Mouse (Mus musculus): ENCODE results near the gene Faf1. TPM values are rescaled to one million over a fixed set of nuclear protein-coding genes. Genes with fewer than 3 reads are reported as not detected.

Gene Faf1
- polyA plus RNA-seq, 1 experiment from 2014 or later: 14.5 TPM

- Histone ChIP-seq H3K36me3 (replicated peaks) (no peaks in the 10 kb centered on the region), H3K4me1 (replicated peaks) (peaks cover 9% of the 10 kb centered on the region; the same call in 1 of the 2 replicates), H3K4me3 (replicated peaks) (no peak overlapping the region), H3K9me3 (replicated peaks) (no peaks in the 10 kb centered on the region), H3K9ac (no peak overlapping the region), H3K27me3 (peaks cover 95% of the 10 kb centered on the region), H3K27ac (replicated peaks) (no peak overlapping the region), H3K4me2 (no peak overlapping the region)
- no peak for ATAC-seq (ENCODE audit: insufficient read depth)
- WGBS (ENCODE audit: insufficient replicate concordance): 4% methylated on average over 33 of the region's 33 CpGs
These were observed 298.4 kb downstream of the Faf1 start for GRCm38 (mm10) chr4:109974655-109975380.

GRCm38 (mm10) chr4:109975381-109976240, 299.2 kb downstream of the Faf1 start:
- peaks cover 9% of the 10 kb centered on the region; the same call in 1 of the 2 replicates for H3K4me1 ChIP-seq (replicated peaks)
- no peak overlapping the region for H3K4me3 ChIP-seq (replicated peaks)
- H3K36me3 ChIP-seq (replicated peaks): no peaks in the 10 kb centered on the region
- H3K27me3 ChIP-seq: peaks cover 98% of the 10 kb centered on the region
- no peak for ATAC-seq (ENCODE audit: insufficient read depth)
- 7% methylated on average over 25 of the region's 25 CpGs for WGBS (ENCODE audit: insufficient replicate concordance)
- H3K4me2 ChIP-seq: no peak overlapping the region
- H3K27ac ChIP-seq (replicated peaks): no peak overlapping the region
- no peak overlapping the region for H3K9ac ChIP-seq
- no peaks in the 10 kb centered on the region for H3K9me3 ChIP-seq (replicated peaks)

GRCm38 (mm10) chr4:109976273-109977147, 300.1 kb downstream of the Faf1 start:
- Histone ChIP-seq H3K9me3 (replicated peaks) (no peaks in the 10 kb centered on the region), H3K9ac (no peak overlapping the region), H3K36me3 (replicated peaks) (no peaks in the 10 kb centered on the region), H3K27me3 (peaks cover 98% of the 10 kb centered on the region), H3K27ac (replicated peaks) (no peak overlapping the region), H3K4me1 (replicated peaks) (peaks cover 9% of the 10 kb centered on the region), H3K4me3 (replicated peaks) (no peak overlapping the region), H3K4me2 (no peak overlapping the region)
- no peak for ATAC-seq (ENCODE audit: insufficient read depth)
- WGBS (ENCODE audit: insufficient replicate concordance): 3% methylated on average over 34 of the region's 34 CpGs

- H3K27ac ChIP-seq (replicated peaks): no peak within 1 kb of the TSS
- no peaks in the 10 kb centered on the region for H3K9me3 ChIP-seq (replicated peaks)
- peak within 1 kb of the TSS; percentile 45 for H3K4me2 ChIP-seq
- under 1% methylated on average over 64 of the region's 64 CpGs for WGBS (ENCODE audit: insufficient replicate concordance)
- no peak within 1 kb of the TSS for H3K9ac ChIP-seq
- ATAC-seq (ENCODE audit: insufficient read depth): 0 out of 2 replicates have a peak, but pooled peaks have one; percentile 9
- H3K4me1 ChIP-seq (replicated peaks): peaks cover 18% of the 10 kb centered on the region
- peaks cover 99% of the 10 kb centered on the region for H3K27me3 ChIP-seq
- H3K4me3 ChIP-seq (replicated peaks): peak within 1 kb of the TSS; percentile 18; the same call in 1 of the 2 replicates
- no peaks in the 10 kb centered on the region for H3K36me3 ChIP-seq (replicated peaks)
These were observed 301.0 kb downstream of the Faf1 start, which contains the start of gene Dmrta2 for GRCm38 (mm10) chr4:109977148-109978067. Dmrta2 (plus strand) TSS chr4:109978053.

GRCm38 (mm10) chr4:109978068-109978857, 301.9 kb downstream of the Faf1 start:
- peaks cover 100% of the 10 kb centered on the region for H3K27me3 ChIP-seq
- peaks cover 22% of the 10 kb centered on the region for H3K4me1 ChIP-seq (replicated peaks)
- peak overlapping the region; percentile 18; the same call in 1 of the 2 replicates for H3K4me3 ChIP-seq (replicated peaks)
- H3K9ac ChIP-seq: no peak overlapping the region
- H3K27ac ChIP-seq (replicated peaks): no peak overlapping the region
- H3K9me3 ChIP-seq (replicated peaks): no peaks in the 10 kb centered on the region
- H3K4me2 ChIP-seq: peak overlapping the region; percentile 45
- H3K36me3 ChIP-seq (replicated peaks): no peaks in the 10 kb centered on the region
- 2% methylated on average over 56 of the region's 56 CpGs for WGBS (ENCODE audit: insufficient replicate concordance)
- ATAC-seq (ENCODE audit: insufficient read depth): peak; percentile 25; the same call in 1 of the 2 replicates

- H3K4me2 ChIP-seq: no peak overlapping the region
- peaks cover 25% of the 10 kb centered on the region for H3K4me1 ChIP-seq (replicated peaks)
- no peak overlapping the region for H3K4me3 ChIP-seq (replicated peaks)
- 4% methylated on average over 9 of the region's 9 CpGs for WGBS (ENCODE audit: insufficient replicate concordance)
- no peak overlapping the region for H3K9ac ChIP-seq
- ATAC-seq (ENCODE audit: insufficient read depth): no peak
- peaks cover 100% of the 10 kb centered on the region for H3K27me3 ChIP-seq
- H3K27ac ChIP-seq (replicated peaks): no peak overlapping the region
- H3K36me3 ChIP-seq (replicated peaks): no peaks in the 10 kb centered on the region
- H3K9me3 ChIP-seq (replicated peaks): no peaks in the 10 kb centered on the region
These were observed 302.5 kb downstream of the Faf1 start for GRCm38 (mm10) chr4:109978858-109979340.

- WGBS (ENCODE audit: insufficient replicate concordance): 2% methylated on average over 66 of the region's 66 CpGs
- ATAC-seq (ENCODE audit: insufficient read depth): no peak
- H3K4me2 ChIP-seq: no peak overlapping the region
These were observed 303.3 kb downstream of the Faf1 start for GRCm38 (mm10) chr4:109979461-109980320.

GRCm38 (mm10) chr4:109980321-109981082, 304.1 kb downstream of the Faf1 start:
- no peak for ATAC-seq (ENCODE audit: insufficient read depth)
- 6% methylated on average over 29 of the region's 29 CpGs for WGBS (ENCODE audit: insufficient replicate concordance)
- H3K36me3 ChIP-seq (replicated peaks): no peaks in the 10 kb centered on the region
- no peak overlapping the region for H3K27ac ChIP-seq (replicated peaks)
- peaks cover 25% of the 10 kb centered on the region for H3K4me1 ChIP-seq (replicated peaks)
- no peak overlapping the region for H3K4me3 ChIP-seq (replicated peaks)
- peaks cover 100% of the 10 kb centered on the region for H3K27me3 ChIP-seq
- no peaks in the 10 kb centered on the region for H3K9me3 ChIP-seq (replicated peaks)
- no peak overlapping the region for H3K9ac ChIP-seq
- no peak overlapping the region for H3K4me2 ChIP-seq

More at GRCm38 (mm10) chr4:109979461-109980320, 303.3 kb downstream of the Faf1 start:
- Histone ChIP-seq H3K4me1 (replicated peaks) (peaks cover 25% of the 10 kb centered on the region), H3K4me3 (replicated peaks) (no peak overlapping the region), H3K36me3 (replicated peaks) (no peaks in the 10 kb centered on the region), H3K9me3 (replicated peaks) (no peaks in the 10 kb centered on the region), H3K27me3 (peaks cover 100% of the 10 kb centered on the region), H3K27ac (replicated peaks) (no peak overlapping the region), H3K9ac (no peak overlapping the region)
